Mouse (Mus musculus): Measurements from ENCODE around the gene Umad1. TPM values are rescaled to one million over a fixed set of nuclear protein-coding genes. Genes with fewer than 3 reads are reported as not detected.

The Umad1 gene
- total RNA-seq, 1 experiment, result 0.98 TPM

DNA sequence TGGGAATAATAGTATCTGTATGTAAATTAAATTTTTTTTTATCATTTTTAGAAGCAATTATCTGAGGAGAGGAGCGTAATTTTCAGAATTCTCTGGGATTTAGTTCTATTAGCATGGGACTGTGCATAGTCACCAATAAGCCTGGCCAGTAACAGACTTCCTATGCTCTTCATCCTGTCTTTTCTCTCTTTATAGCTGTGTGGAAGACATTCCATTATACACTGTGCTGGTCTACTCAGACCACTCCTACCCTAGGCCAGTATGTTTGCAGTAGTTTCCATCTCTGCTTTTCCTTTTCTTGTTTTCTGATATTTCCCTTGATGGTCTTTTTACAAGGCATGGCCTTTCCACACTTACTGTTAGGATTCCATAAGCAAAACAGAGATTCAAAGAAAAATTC, 74.3 kb downstream of the Umad1 start:
- H3K36me3 ChIP-seq (ENCODE audit: control insufficient read depth, insufficient read depth, low read length, poor library complexity, severe bottlenecking), result no peaks in the 10 kb centered on the region
- DNase-seq (ENCODE audit: low read depth, low spot score), result no peak
- H3K27ac ChIP-seq (ENCODE audit: insufficient read depth, low read depth, low read length, poor library complexity, severe bottlenecking), result no peak overlapping the region
- no peaks in the 10 kb centered on the region for H3K9me3 ChIP-seq (ENCODE audit: control insufficient read depth, insufficient read depth, low read depth, low read length)
- H3K4me1 ChIP-seq (ENCODE audit: control insufficient read depth in 2 of 2, insufficient read depth in 2 of 2, low read length in 2 of 2, poor library complexity in 1 of 2), result no peaks in the 10 kb centered on the region
- TF ChIP-seq CHD2 (IDR thresholded peaks at IDR 0.05; ENCODE audit: low read depth, low read length) (no peak), HCFC1 (IDR thresholded peaks at IDR 0.05; ENCODE audit: borderline replicate concordance, insufficient read depth, low read length) (no peak), ZC3H11A (IDR thresholded peaks at IDR 0.05; ENCODE audit: borderline replicate concordance, low read depth, low read length) (no peak), ZNF384 (IDR thresholded peaks at IDR 0.05; ENCODE audit: low read depth, low read length) (no peak), MAFK (IDR thresholded peaks at IDR 0.05; ENCODE audit: insufficient read depth, low read depth, low read length) (no peak)
- H3K4me3 ChIP-seq (ENCODE audit: insufficient read depth in 1 of 2, low read depth in 1 of 2, low read length in 2 of 2, poor library complexity in 1 of 2, severe bottlenecking in 1 of 2), result no peak overlapping the region
- in situ Hi-C loops (cut with MboI; ENCODE audit: low sequenced_read_pairs in 2 of 2, unreplicated experiment in 2 of 2), result no loop called here
- H3K9ac ChIP-seq (ENCODE audit: insufficient read depth, low read depth, low read length, poor library complexity, severe bottlenecking), result no peak overlapping the region

DNA sequence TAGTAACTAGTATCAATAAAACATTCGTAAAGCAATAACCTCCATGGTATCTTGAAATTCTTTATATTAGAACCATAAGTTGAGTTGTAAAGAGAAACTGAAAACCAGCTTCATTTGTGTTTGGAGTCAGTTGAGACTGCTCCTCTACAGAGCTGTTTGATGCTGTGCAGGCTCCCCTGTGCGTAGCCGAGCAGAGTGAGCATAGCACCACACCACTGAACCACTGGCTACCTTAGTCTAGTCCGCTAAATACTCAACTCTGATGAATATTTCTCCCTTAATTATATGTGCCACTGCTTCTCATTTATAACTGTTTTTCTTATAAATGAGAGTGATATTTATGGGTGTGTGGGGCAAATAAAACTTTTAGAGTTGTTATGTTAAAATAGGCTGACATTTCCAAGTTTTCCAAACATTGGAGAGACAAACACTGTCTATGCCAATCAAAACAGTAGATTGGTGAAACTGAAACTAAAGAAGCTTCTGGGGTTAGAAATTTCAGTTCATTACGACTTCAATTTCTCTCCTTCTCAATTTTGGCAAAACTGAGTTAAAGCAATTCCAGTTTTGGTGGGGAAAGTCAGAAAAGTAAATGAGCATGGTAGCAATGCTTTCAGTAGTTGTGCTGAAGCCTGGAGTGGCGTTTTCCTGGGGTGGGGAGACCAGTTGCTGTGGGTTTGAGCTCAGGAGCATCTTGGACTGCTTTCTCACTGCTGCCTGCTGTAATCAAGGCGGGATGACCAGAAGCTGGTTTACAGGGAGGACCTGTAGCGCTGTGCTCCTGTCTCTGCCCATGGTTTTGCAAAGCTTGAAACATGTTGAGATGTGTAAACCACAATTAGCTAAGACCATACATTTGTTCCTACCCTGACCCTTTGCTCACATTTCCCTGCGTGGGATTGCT, 77.7 kb downstream of the Umad1 start:
- in situ Hi-C loops (cut with MboI; ENCODE audit: low sequenced_read_pairs in 2 of 2, unreplicated experiment in 2 of 2), result no loop called here

DNA sequence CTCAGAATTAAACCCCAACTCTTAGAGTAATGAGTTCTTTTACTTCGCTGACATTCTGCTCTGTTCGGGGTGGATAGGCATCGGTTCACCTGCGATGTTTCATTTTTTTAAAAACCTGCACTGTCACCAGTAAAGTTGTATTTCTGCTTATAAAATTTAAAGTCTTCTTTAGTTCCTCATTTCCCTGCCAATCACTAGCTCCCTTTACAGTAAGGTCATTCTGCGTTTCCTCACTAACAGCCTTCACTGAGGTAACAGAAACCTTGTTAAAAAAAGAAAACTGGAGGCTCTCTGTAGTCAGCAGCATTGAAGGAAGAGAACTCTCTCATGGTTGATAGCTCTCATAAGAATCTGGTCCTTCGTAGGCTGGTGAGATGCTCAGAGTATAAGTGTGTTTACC, 80.4 kb downstream of the Umad1 start:
- no peak overlapping the region for H3K4me3 ChIP-seq (ENCODE audit: insufficient read depth in 1 of 2, low read depth in 1 of 2, low read length in 2 of 2, poor library complexity in 1 of 2, severe bottlenecking in 1 of 2)
- H3K9ac ChIP-seq (ENCODE audit: insufficient read depth, low read depth, low read length, poor library complexity, severe bottlenecking), result no peak overlapping the region
- no peaks in the 10 kb centered on the region for H3K9me3 ChIP-seq (ENCODE audit: control insufficient read depth, insufficient read depth, low read depth, low read length)
- H3K4me1 ChIP-seq (ENCODE audit: control insufficient read depth in 2 of 2, insufficient read depth in 2 of 2, low read length in 2 of 2, poor library complexity in 1 of 2), result no peaks in the 10 kb centered on the region
- H3K36me3 ChIP-seq (ENCODE audit: control insufficient read depth, insufficient read depth, low read length, poor library complexity, severe bottlenecking), result no peaks in the 10 kb centered on the region
- no peak overlapping the region for H3K27ac ChIP-seq (ENCODE audit: insufficient read depth, low read depth, low read length, poor library complexity, severe bottlenecking)
- in situ Hi-C loops (cut with MboI; ENCODE audit: low sequenced_read_pairs in 2 of 2, unreplicated experiment in 2 of 2), result no loop called here
- TF ChIP-seq CHD2 (IDR thresholded peaks at IDR 0.05; ENCODE audit: low read depth, low read length) (no peak), ZC3H11A (IDR thresholded peaks at IDR 0.05; ENCODE audit: borderline replicate concordance, low read depth, low read length) (no peak), MAFK (IDR thresholded peaks at IDR 0.05; ENCODE audit: insufficient read depth, low read depth, low read length) (no peak), ZNF384 (IDR thresholded peaks at IDR 0.05; ENCODE audit: low read depth, low read length) (no peak), HCFC1 (IDR thresholded peaks at IDR 0.05; ENCODE audit: borderline replicate concordance, insufficient read depth, low read length) (no peak)
- DNase-seq (ENCODE audit: low read depth, low spot score), result no peak

More for the DNA sequence above, 77.7 kb downstream of the Umad1 start:
- no peaks in the 10 kb centered on the region for H3K9me3 ChIP-seq (ENCODE audit: control insufficient read depth, insufficient read depth, low read depth, low read length)
- no peaks in the 10 kb centered on the region for H3K4me1 ChIP-seq (ENCODE audit: control insufficient read depth in 2 of 2, insufficient read depth in 2 of 2, low read length in 2 of 2, poor library complexity in 1 of 2)
- no peak overlapping the region for H3K9ac ChIP-seq (ENCODE audit: insufficient read depth, low read depth, low read length, poor library complexity, severe bottlenecking)
- no peak for TF ChIP-seq ZC3H11A (IDR thresholded peaks at IDR 0.05; ENCODE audit: borderline replicate concordance, low read depth, low read length)
- TF ChIP-seq CHD2 (IDR thresholded peaks at IDR 0.05; ENCODE audit: low read depth, low read length), result no peak
- TF ChIP-seq ZNF384 (IDR thresholded peaks at IDR 0.05; ENCODE audit: low read depth, low read length), result no peak
- no peak for TF ChIP-seq MAFK (IDR thresholded peaks at IDR 0.05; ENCODE audit: insufficient read depth, low read depth, low read length)
- no peak for TF ChIP-seq HCFC1 (IDR thresholded peaks at IDR 0.05; ENCODE audit: borderline replicate concordance, insufficient read depth, low read length)
- no peak for DNase-seq (ENCODE audit: low read depth, low spot score)
- H3K36me3 ChIP-seq (ENCODE audit: control insufficient read depth, insufficient read depth, low read length, poor library complexity, severe bottlenecking), result no peaks in the 10 kb centered on the region
- H3K27ac ChIP-seq (ENCODE audit: insufficient read depth, low read depth, low read length, poor library complexity, severe bottlenecking), result no peak overlapping the region
- H3K4me3 ChIP-seq (ENCODE audit: insufficient read depth in 1 of 2, low read depth in 1 of 2, low read length in 2 of 2, poor library complexity in 1 of 2, severe bottlenecking in 1 of 2), result no peak overlapping the region

DNA sequence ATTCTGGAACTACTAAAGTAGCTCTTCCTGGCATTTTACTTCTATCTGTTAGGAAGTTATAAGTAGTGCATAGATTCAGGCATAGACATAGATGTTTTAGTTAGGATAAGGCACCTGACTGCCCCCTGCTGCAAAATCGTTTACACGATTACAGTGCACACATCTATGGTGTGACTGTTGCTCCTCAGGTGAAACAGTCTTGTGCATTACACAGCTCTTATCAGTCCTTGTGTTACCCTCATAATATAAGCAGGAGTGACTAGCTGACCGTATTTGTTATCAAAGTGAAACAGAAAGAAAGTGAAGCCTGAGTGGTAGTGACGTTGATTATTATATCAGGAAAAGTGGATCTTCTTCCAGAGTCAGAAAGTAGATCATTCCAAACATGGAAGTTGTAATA, 84.2 kb downstream of the Umad1 start:
- Histone ChIP-seq H3K36me3 (ENCODE audit: control insufficient read depth, insufficient read depth, low read length, poor library complexity, severe bottlenecking) (no peaks in the 10 kb centered on the region), H3K9ac (ENCODE audit: insufficient read depth, low read depth, low read length, poor library complexity, severe bottlenecking) (no peak overlapping the region), H3K4me3 (ENCODE audit: insufficient read depth in 1 of 2, low read depth in 1 of 2, low read length in 2 of 2, poor library complexity in 1 of 2, severe bottlenecking in 1 of 2) (no peak overlapping the region), H3K27ac (ENCODE audit: insufficient read depth, low read depth, low read length, poor library complexity, severe bottlenecking) (no peak overlapping the region), H3K4me1 (ENCODE audit: control insufficient read depth in 2 of 2, insufficient read depth in 2 of 2, low read length in 2 of 2, poor library complexity in 1 of 2) (peaks cover 2% of the 10 kb centered on the region in 2 experiments; a peak in 1 of 4 replicates), H3K9me3 (ENCODE audit: control insufficient read depth, insufficient read depth, low read depth, low read length) (no peaks in the 10 kb centered on the region)
- TF ChIP-seq CHD2 (IDR thresholded peaks at IDR 0.05; ENCODE audit: low read depth, low read length), result no peak
- no peak for TF ChIP-seq MAFK (IDR thresholded peaks at IDR 0.05; ENCODE audit: insufficient read depth, low read depth, low read length)
- TF ChIP-seq ZC3H11A (IDR thresholded peaks at IDR 0.05; ENCODE audit: borderline replicate concordance, low read depth, low read length), result no peak
- TF ChIP-seq HCFC1 (IDR thresholded peaks at IDR 0.05; ENCODE audit: borderline replicate concordance, insufficient read depth, low read length), result no peak
- TF ChIP-seq ZNF384 (IDR thresholded peaks at IDR 0.05; ENCODE audit: low read depth, low read length), result no peak
- in situ Hi-C loops (cut with MboI; ENCODE audit: low sequenced_read_pairs in 2 of 2, unreplicated experiment in 2 of 2), result no loop called here
- no peak for DNase-seq (ENCODE audit: low read depth, low spot score)
